Mouse (Mus musculus) neutrophil, adult 65 days (primary cell): ENCODE results near the gene 1700122O11Rik. TPM values are rescaled to one million over a fixed set of nuclear protein-coding genes. Genes with fewer than 3 reads are reported as not detected.

Source experiments
- total RNA-seq: library from RNA; stranded (reverse); gene quantifications from 2 replicates; pipeline ENCODE4 v1.2.4, GENCODE M21; 2023

1700122O11Rik gene
- not detected in 2 replicates for total RNA-seq

DNA sequence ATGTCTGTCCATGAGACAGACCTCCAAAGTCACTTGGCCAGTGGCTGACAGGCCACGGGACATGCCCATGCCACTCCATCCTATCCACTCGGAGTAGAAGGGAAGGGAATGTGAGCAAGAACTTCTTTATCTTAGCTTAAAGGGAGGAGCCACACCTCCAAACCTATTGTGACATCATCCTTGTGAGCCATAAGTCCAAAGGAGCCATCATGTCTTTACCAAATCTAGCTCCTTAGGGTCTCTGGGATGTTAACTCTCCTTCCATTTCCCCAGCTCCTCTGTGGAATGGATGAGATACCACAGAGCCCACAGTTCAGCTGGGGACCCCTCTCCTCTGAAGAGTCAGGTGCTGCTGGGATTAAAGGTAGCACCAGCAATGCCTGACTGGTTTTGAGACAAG is at the start of gene 1700122O11Rik:
TSS of gene 1700122O11Rik (minus strand) at position 101 of the 400 bp plus-strand sequence.

Other genes starting within 250 kb of the 1700122O11Rik start
- gene Mdfi, start 203.6 kb downstream of the 1700122O11Rik start, total RNA-seq: not detected in 2 replicates
- gene Foxp4, start 113.6 kb downstream of the 1700122O11Rik start, total RNA-seq: 7.4 and 11.3 TPM in 2 replicates
- not detected in 2 replicates for gene 1700067P10Rik, start 51.0 kb upstream of the 1700122O11Rik start, total RNA-seq
- gene 9830107B12Rik, start 108.0 kb upstream of the 1700122O11Rik start, total RNA-seq: 74.6 and 75.4 TPM in 2 replicates
- 82.9 and 86.1 TPM in 2 replicates for gene A530064D06Rik, start 129.0 kb upstream of the 1700122O11Rik start, total RNA-seq
- 885 and 916 TPM in 2 replicates for gene Trem1, start 194.5 kb upstream of the 1700122O11Rik start, total RNA-seq
- gene Trem3, start 209.5 kb upstream of the 1700122O11Rik start, total RNA-seq: 381 and 386 TPM in 2 replicates
- 27.4 and 30.3 TPM in 2 replicates for gene Treml4, start 226.0 kb upstream of the 1700122O11Rik start, total RNA-seq